Mouse (Mus musculus) heart, postnatal 0 days (tissue): ENCODE data around the gene Zbtb43. TPM values are rescaled to one million over a fixed set of nuclear protein-coding genes. Genes with fewer than 3 reads are reported as not detected.
A peak's percentile ranks its signal among the peaks of the same experiment; 100 is the strongest.

Source experiments
- ATAC-seq: fragments of 200-750 bp; cut with Nextera tagmentation; 2 replicates; pipeline ENCODE4 v1.8.0; 2017; ENCODE audit warnings: low read depth, moderate number of reproducible peaks, moderate library complexity; ENCODE audit not compliant: insufficient read depth
- DNase-seq: peaks from one replicate; pipeline ENCODE4 v3.0.0-alpha.2; 2016; ENCODE audit warnings: low spot score
- H3K27ac ChIP-seq: fragments of 300-500 bp; sonication (generic); 2 replicates; pipeline ENCODE4 v1.5.1; 2014; ENCODE audit warnings: low read depth, mild to moderate bottlenecking
- H3K27me3 ChIP-seq: fragments of 300-500 bp; sonication (generic); 2 replicates; pipeline ENCODE4 v1.6.1; 2014; ENCODE audit warnings: low read length, mixed read lengths; ENCODE audit not compliant: control insufficient read depth, insufficient read depth
- H3K36me3 ChIP-seq: fragments of 300-500 bp; sonication (generic); replicated peaks from 2 replicates; pipeline ENCODE4 v1.6.1; 2014; ENCODE audit warnings: low read length, mixed read lengths; ENCODE audit not compliant: control insufficient read depth, insufficient read depth
- H3K4me1 ChIP-seq: fragments of 300-500 bp; sonication (generic); 2 replicates; pipeline ENCODE4 v1.6.1; 2014; ENCODE audit warnings: antibody characterized with exemption; ENCODE audit not compliant: control insufficient read depth, insufficient read depth
- H3K4me2 ChIP-seq: fragments of 300-500 bp; sonication (generic); 2 replicates; pipeline ENCODE4 v1.6.1; 2014; ENCODE audit warnings: low read depth, mild to moderate bottlenecking, low read length, moderate library complexity
- H3K4me3 ChIP-seq: fragments of 300-500 bp; sonication (generic); 2 replicates; pipeline ENCODE4 v1.5.1; 2014; ENCODE audit warnings: low read depth, low read length
- H3K9ac ChIP-seq: fragments of 300-500 bp; sonication (generic); replicated peaks from 2 replicates; pipeline ENCODE4 v1.6.1; 2014; ENCODE audit warnings: low read depth, low read length, mixed read lengths
- H3K9me3 ChIP-seq: fragments of 300-500 bp; sonication (generic); replicated peaks from 2 replicates; pipeline ENCODE4 v1.6.1; 2016; ENCODE audit warnings: low read length; ENCODE audit not compliant: control insufficient read depth
- CTCF ChIP-seq: IDR thresholded peaks from 2 replicates; pipeline ENCODE4 v1.5.1; 2016; ENCODE audit warnings: antibody characterized with exemption, control low read depth, low read depth
- EP300 ChIP-seq: IDR thresholded peaks from 2 replicates; pipeline ENCODE4 v1.6.1; 2016; ENCODE audit warnings: antibody characterized with exemption, low read depth
- WGBS: fragments of 180-500 bp; shearing (Covaris S2); extraction: QIAGEN DNeasy Blood & Tissue Kit; methylation state at CpG from one replicate; pipeline ENCODE4 v1.1.7; 2014; 5-methylcytosine and 5-hydroxymethylcytosine counted together
- polyA plus RNA-seq: library from polyadenylated mRNA; unstranded; fragments of >200 nt; fragmentation: Nextera tagmentation; extraction: Ambion mirVana; gene quantifications from 2 replicates; pipeline ENCODE4 v1.2.1, GENCODE M21; 2015
- total RNA-seq: library from RNA; depleted of rRNA; stranded (reverse); fragments of >200 nt; gene quantifications from 2 replicates; pipeline ENCODE4 v1.2.3, GENCODE M21; 2014; ENCODE audit warnings: low replicate concordance

Gene Zbtb43
- total and polyA plus RNA-seq, 2 experiments from 2014 or later = 11.8 to 12.3 TPM

GRCm38 (mm10) chr2:33477961-33478755 lies 9.8 kb upstream of the Zbtb43 start:
- no peak for ATAC-seq
- 83% methylated on average over 10 of the region's 10 CpGs for WGBS
- Histone ChIP-seq H3K9ac (no peak overlapping the region), H3K27me3 (no peaks in the 10 kb centered on the region), H3K4me2 (no peak overlapping the region), H3K27ac (no peak overlapping the region), H3K36me3 (no peaks in the 10 kb centered on the region), H3K4me3 (no peak overlapping the region), H3K9me3 (no peaks in the 10 kb centered on the region), H3K4me1 (no peaks in the 10 kb centered on the region)
- DNase-seq = no peak
- TF ChIP-seq CTCF (no peak), EP300 (no peak)

GRCm38 (mm10) chr2:33475961-33476360 lies 7.6 kb upstream of the Zbtb43 start:
- TF ChIP-seq CTCF (no peak), EP300 (no peak)
- H3K36me3 ChIP-seq = no peaks in the 10 kb centered on the region
- no peak overlapping the region for H3K9ac ChIP-seq
- no peaks in the 10 kb centered on the region for H3K27me3 ChIP-seq
- no peak overlapping the region for H3K27ac ChIP-seq
- DNase-seq (no peak), ATAC-seq (no peak)
- H3K4me2 ChIP-seq = no peak overlapping the region
- no peak overlapping the region for H3K4me3 ChIP-seq
- H3K9me3 ChIP-seq = no peaks in the 10 kb centered on the region; the same call in 1 of the 2 replicates
- no peaks in the 10 kb centered on the region for H3K4me1 ChIP-seq

GRCm38 (mm10) chr2:33467546-33468465 lies 553 bp downstream of the Zbtb43 start:
- DNase-seq = no peak
- Histone ChIP-seq H3K27me3 (no peaks in the 10 kb centered on the region), H3K4me1 (peaks cover 24% of the 10 kb centered on the region), H3K36me3 (peaks cover 22% of the 10 kb centered on the region), H3K27ac (peak overlapping the region; percentile 85), H3K9me3 (no peaks in the 10 kb centered on the region; the same call in 1 of the 2 replicates), H3K4me2 (peak overlapping the region; percentile 77), H3K4me3 (peak overlapping the region; percentile 77), H3K9ac (peak overlapping the region; percentile 89)
- ATAC-seq = peak; percentile 68
- WGBS = 3% methylated on average over 56 of the region's 57 CpGs
- TF ChIP-seq CTCF = no peak
- TF ChIP-seq EP300 = no peak

DNA sequence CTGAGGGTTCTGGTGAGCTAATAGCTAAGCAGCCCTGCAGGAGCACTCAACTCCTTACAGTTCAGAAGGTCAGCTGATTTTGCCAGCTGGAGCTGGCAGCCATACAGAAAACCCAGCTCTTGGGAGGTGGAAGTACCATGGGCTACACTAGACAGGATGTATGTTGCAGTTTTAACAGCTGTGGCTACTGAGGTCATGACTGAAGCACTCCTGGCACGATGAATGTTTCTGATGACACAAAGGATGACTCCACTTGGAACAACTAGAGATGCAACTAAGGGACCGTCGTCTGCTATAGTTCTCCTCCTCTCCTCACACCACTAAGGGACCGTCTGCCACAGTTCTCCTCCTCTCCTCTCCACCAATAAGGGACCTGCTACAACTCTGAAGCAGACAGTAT lies 2.4 kb downstream of the Zbtb43 start:
- Histone ChIP-seq H3K4me2 (no peak overlapping the region), H3K4me1 (peaks cover 24% of the 10 kb centered on the region), H3K27me3 (no peaks in the 10 kb centered on the region), H3K9ac (no peak overlapping the region), H3K9me3 (no peaks in the 10 kb centered on the region), H3K27ac (0 out of 2 replicates have a peak overlapping the region, but pooled peaks have one; percentile 8), H3K36me3 (peaks cover 40% of the 10 kb centered on the region), H3K4me3 (no peak overlapping the region)
- ATAC-seq (peak; percentile 15; the same call in 1 of the 2 replicates), DNase-seq (peak; percentile 58)
- 29% methylated on average over 4 of the region's 4 CpGs for WGBS
- TF ChIP-seq EP300 (no peak), CTCF (no peak)

DNA sequence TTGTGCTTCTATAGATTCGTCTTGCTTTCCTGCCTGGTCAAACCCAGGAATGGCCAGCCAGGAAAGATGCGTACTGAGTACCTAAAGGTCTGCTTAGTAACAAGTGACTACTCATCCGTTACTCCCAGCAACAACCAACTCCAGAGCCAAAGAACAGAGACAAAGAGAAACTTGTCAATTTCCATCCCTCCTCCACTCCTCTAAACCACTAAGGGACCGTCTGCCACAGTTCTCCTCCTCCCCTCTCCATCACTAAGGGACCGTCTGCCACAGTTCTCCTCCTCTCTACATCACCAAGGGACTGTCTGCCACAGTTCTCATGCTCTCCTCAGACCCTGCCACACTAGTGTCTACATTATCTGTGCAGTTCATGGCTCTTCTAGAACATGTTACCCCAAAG lies 3.1 kb downstream of the Zbtb43 start:
- Histone ChIP-seq H3K4me3 (no peak overlapping the region), H3K4me2 (no peak overlapping the region), H3K27me3 (no peaks in the 10 kb centered on the region), H3K36me3 (peaks cover 40% of the 10 kb centered on the region), H3K9ac (no peak overlapping the region), H3K4me1 (peaks cover 24% of the 10 kb centered on the region), H3K9me3 (no peaks in the 10 kb centered on the region), H3K27ac (no peak overlapping the region)
- TF ChIP-seq CTCF (no peak), EP300 (no peak)
- no peak for DNase-seq
- no peak for ATAC-seq
- 79% methylated on average over 5 of the region's 5 CpGs for WGBS
